Mouse (Mus musculus) adrenal gland, adult 8-10 months (tissue): Measurements from ENCODE around the gene Klhdc8b. TPM values are rescaled to one million over a fixed set of nuclear protein-coding genes. Genes with fewer than 3 reads are reported as not detected.

ENCODE experiments used
- DNase-seq: peaks from one replicate; pipeline ENCODE4 v3.0.0; 2022
- total RNA-seq, 4 experiments: library from RNA; stranded (reverse); gene quantifications; 2 replicates each; pipeline ENCODE4 v1.2.4; 2022

Gene Klhdc8b
- 10 to 100 TPM; 19.7 to 48.3 (median 33.1) TPM for total RNA-seq

GRCm38 (mm10) chr9:108461181-108461631 is at the start of gene Klhdc8b:
Klhdc8b (minus strand) TSS chr9:108461581.
- no peak for DNase-seq

GRCm38 (mm10) chr9:108508776-108509175 is 47.4 kb upstream of the Klhdc8b start:
- DNase-seq = no peak

- peak; percentile 96 for DNase-seq
Observed at GRCm38 (mm10) chr9:108507619-108508434, 46.4 kb upstream of the Klhdc8b start, which contains the start of gene Qars. Qars (plus strand) TSS chr9:108507706.

- DNase-seq = no peak
Observed at GRCm38 (mm10) chr9:108506901-108507300, 45.5 kb upstream of the Klhdc8b start.

GRCm38 (mm10) chr9:108499943-108500342 is 38.6 kb upstream of the Klhdc8b start:
- no peak for DNase-seq

GRCm38 (mm10) chr9:108499231-108499630 is 37.9 kb upstream of the Klhdc8b start:
- DNase-seq = no peak

- no peak for DNase-seq
Observed at GRCm38 (mm10) chr9:108494905-108495304, 33.5 kb upstream of the Klhdc8b start.

- DNase-seq = no peak
Observed at GRCm38 (mm10) chr9:108494146-108494825, 32.9 kb upstream of the Klhdc8b start.

- DNase-seq = no peak
Observed at GRCm38 (mm10) chr9:108493246-108493645, 31.9 kb upstream of the Klhdc8b start.

GRCm38 (mm10) chr9:108492043-108492750 is 30.8 kb upstream of the Klhdc8b start:
- DNase-seq = peak; percentile 90

GRCm38 (mm10) chr9:108491286-108491580 is 29.9 kb upstream of the Klhdc8b start:
- no peak for DNase-seq

GRCm38 (mm10) chr9:108490559-108491285 is 29.3 kb upstream of the Klhdc8b start, which contains the start of gene Usp19:
Usp19 (plus strand) TSS chr9:108490602.
- DNase-seq = peak; percentile 97

- DNase-seq = no peak
Observed at GRCm38 (mm10) chr9:108489702-108490558, 28.5 kb upstream of the Klhdc8b start.

- DNase-seq = no peak
Observed at GRCm38 (mm10) chr9:108489215-108489614, 27.8 kb upstream of the Klhdc8b start.

- DNase-seq = no peak
Observed at GRCm38 (mm10) chr9:108488403-108488802, 27.0 kb upstream of the Klhdc8b start.

- no peak for DNase-seq
Observed at GRCm38 (mm10) chr9:108486973-108487530, 25.7 kb upstream of the Klhdc8b start.

GRCm38 (mm10) chr9:108485301-108485875 is 24.0 kb upstream of the Klhdc8b start:
- no peak for DNase-seq

- no peak for DNase-seq
Observed at GRCm38 (mm10) chr9:108484021-108484420, 22.6 kb upstream of the Klhdc8b start.

GRCm38 (mm10) chr9:108483051-108483790 is 21.8 kb upstream of the Klhdc8b start:
- DNase-seq = no peak
